Mouse (Mus musculus) macrophage (primary cell): Measurements from ENCODE around the gene Nsd2. TPM values are rescaled to one million over a fixed set of nuclear protein-coding genes. Genes with fewer than 3 reads are reported as not detected.
A peak's percentile ranks its signal among the peaks of the same experiment; 100 is the strongest.

Experiments used
- H3K27ac ChIP-seq: fragments of 350-480 bp; formaldehyde crosslinking; 2 replicates; pipeline ENCODE4 v1.9.0; 2021
- H3K36me3 ChIP-seq: fragments of 350-480 bp; formaldehyde crosslinking; 2 replicates; pipeline ENCODE4 v1.9.0; 2021; ENCODE audit errors: inconsistent target
- H3K4me3 ChIP-seq: fragments of 350-480 bp; formaldehyde crosslinking; 2 replicates; pipeline ENCODE4 v1.9.0; 2021; ENCODE audit errors: inconsistent target
- H3K79me2 ChIP-seq: fragments of 350-480 bp; formaldehyde crosslinking; 2 replicates; pipeline ENCODE4 v1.9.0; 2021; ENCODE audit errors: inconsistent target
- WGBS: methylation state at CpG from one replicate; pipeline ENCODE4 v1.1.7; 2026; ENCODE audit warnings: inconsistent platforms; ENCODE audit not compliant: missing documents; 5-methylcytosine and 5-hydroxymethylcytosine counted together
- polyA plus RNA-seq: library from polyadenylated mRNA; stranded (reverse); fragments of 250-400 nt; gene quantifications from 3 replicates; pipeline ENCODE4 v1.2.4, GENCODE M21; 2018; ENCODE audit warnings: inconsistent platforms
- total RNA-seq, 78 experiments: library from RNA; depleted of rRNA; stranded (reverse); fragments of 250-400 nt; gene quantifications; 1 replicate in 9 of 78; 2 replicates in 24 of 78; 3 replicates in 43 of 78; 4 replicates in 2 of 78; pipeline ENCODE4 v1.2.4; 2018; ENCODE audit warnings: inconsistent platforms in 56 of 78

The Nsd2 gene
- 100 to 1,000 TPM in 14 of 26 experiments, 10 to 100 TPM in 12; 23.4 to 196 (median 106) TPM for total RNA-seq (2018; cell fraction: chromatin; rRNA removed)
- total RNA-seq (2018; cell fraction: cytosol; rRNA removed): 10 to 100 TPM; 13.8 to 29.0 (median 20.4) TPM
- 100 to 1,000 TPM in 4 of 26 experiments, 10 to 100 TPM in 22; 20.0 to 263 (median 70.2) TPM for total RNA-seq (2018; cell fraction: nucleus; rRNA removed)
- polyA plus RNA-seq: 12.0 to 50.3 TPM (median 18.1 TPM) in 3 replicates

DNA sequence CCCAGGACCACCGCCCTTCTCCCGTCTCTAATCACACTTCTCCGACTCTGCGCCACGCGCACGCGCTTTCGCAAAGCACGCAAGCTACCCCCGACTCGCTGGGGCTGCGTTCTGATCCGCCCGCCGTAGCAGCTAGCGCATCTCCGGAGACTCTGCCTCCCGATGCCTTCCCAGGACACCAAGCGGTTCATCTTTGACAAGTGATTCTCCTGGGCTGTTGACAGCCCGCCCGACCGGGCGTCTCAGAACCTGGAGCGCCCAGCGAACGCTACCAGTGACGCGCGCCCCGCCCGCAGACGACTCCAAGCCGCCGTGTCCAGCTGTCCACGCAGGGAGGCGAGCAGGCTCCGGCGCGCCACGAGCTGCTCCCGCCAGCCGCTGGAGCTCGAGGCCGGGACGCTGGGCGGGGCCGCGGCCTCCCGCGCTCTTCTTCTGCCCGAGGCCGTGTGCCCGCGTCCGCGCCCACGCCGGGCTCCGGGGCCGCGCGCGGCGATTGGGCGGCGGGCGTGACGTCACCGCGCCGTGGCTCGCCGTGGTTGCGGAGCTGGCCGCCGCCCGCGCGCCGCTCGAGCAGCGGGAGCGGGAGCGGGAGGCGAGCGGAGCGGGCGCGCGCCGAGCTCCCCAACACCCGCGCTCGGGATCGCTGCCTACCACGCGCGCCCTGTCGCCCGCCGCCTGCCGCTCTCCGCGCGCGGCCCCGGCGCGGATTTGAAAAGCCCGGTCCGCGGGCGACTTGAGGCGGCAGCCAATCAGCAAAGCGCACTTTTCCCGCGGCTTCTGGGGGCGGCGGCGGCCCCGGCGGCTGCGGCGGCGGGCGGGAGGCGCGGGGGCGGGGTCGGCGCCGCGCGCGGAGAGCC is at the start of gene Nsd2:
Nsd2 (plus strand) TSS at position 850 of the 857 bp plus-strand sequence.
- Histone ChIP-seq H3K36me3 (no peaks in the 10 kb centered on the region), H3K79me2 (peaks cover 38% of the 10 kb centered on the region), H3K4me3 (peak within 1 kb of the TSS; percentile 59), H3K27ac (peak within 1 kb of the TSS; percentile 55)
- under 1% methylated on average over 80 of the region's 136 CpGs for WGBS

DNA sequence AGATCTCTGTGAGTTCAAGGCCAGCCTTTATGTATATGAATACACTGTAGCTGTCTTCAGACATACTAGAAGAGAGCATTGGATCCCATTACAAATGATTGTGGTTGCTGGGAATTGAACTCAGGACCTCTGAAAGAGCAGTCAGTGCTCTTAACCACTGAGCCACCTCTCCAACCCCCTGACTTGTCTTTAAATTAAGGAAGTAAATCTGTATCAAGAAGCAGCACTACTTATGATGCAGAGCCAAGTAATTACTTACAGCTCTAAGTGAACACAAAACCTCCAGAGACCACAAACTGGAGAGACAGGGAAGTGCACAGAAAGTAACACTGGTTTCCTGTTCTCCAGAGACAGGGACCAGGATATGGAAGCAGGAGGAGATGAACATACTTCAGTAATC is 43.3 kb upstream of the Nsd2 start:
- Histone ChIP-seq H3K79me2 (peaks cover 42% of the 10 kb centered on the region), H3K4me3 (no peak overlapping the region), H3K36me3 (peaks cover 19% of the 10 kb centered on the region), H3K27ac (no peak overlapping the region)

DNA sequence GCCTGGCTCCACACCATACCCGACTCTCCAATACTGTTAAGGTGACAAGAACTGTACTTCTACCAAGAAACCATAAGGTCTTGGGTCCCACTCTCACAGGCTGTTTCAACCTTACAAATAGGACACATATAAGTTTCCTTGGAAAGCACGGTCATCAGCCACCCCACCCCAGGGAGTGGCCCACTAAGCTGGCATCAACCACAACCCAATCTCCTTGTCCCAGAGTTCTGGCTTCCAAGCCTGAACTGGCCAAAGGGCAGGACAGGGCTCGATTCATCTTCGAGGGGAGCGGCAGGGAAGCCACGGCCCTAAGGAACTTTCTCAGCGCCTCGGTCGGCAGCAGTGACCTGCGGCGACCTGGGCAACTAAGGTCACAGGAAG is 38.6 kb upstream of the Nsd2 start:
- Histone ChIP-seq H3K36me3 (peaks cover 7% of the 10 kb centered on the region), H3K79me2 (peaks cover 36% of the 10 kb centered on the region), H3K27ac (no peak overlapping the region), H3K4me3 (peak overlapping the region; percentile 60)
- WGBS: 6% methylated on average over 10 of the region's 11 CpGs

DNA sequence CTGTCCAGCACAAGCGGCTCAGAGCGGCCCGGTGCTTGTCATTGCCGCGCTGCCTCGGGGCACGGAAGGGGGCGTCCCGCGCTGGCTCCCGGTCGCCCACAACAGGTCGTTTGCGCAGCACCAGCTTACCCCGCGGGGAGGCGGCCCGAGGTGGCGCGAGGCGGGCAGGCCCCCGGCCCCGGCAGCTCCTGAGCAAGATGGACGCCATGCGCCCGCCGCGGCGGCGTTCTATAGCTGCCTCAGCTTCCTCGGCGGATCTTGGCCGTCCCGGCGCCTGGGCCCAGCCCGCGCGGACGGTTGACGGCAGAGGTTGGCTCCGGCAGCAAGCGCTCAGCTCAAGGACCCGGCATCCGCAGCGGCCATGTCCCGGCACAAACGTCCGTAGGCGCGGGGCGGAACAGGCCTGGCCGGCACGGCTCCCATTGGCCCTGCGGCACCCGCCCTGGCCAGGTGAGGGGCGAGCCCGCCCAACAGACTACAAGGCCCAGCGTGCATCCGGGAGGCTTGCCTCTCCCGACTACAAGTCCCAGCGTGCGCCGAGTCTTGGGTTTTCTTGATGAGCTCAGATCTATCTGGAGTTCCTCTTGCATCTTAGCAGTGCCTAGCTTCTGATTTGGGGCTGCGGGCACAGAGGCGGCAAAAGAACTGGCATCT is 38.1 kb upstream of the Nsd2 start, which contains the start of gene Letm1:
Letm1 (minus strand) TSS at position 473 of the 654 bp plus-strand sequence.
- Histone ChIP-seq H3K27ac (0 out of 2 replicates have a peak within 1 kb of the TSS, but pooled peaks have one; percentile 5), H3K79me2 (peaks cover 36% of the 10 kb centered on the region), H3K36me3 (peaks cover 5% of the 10 kb centered on the region), H3K4me3 (peak within 1 kb of the TSS; percentile 60)
- under 1% methylated on average over 55 of the region's 65 CpGs for WGBS

- WGBS: 14% methylated on average over 6 of the region's 6 CpGs
- H3K36me3 ChIP-seq: no peaks in the 10 kb centered on the region; the same call in 1 of the 2 replicates
- H3K27ac ChIP-seq: 0 out of 2 replicates have a peak overlapping the region, but pooled peaks have one; percentile 5
- peaks cover 36% of the 10 kb centered on the region for H3K79me2 ChIP-seq
- H3K4me3 ChIP-seq: peak overlapping the region; percentile 27
Measured at GRCm38 (mm10) chr5:33782999-33783390, 37.5 kb upstream of the Nsd2 start.

DNA sequence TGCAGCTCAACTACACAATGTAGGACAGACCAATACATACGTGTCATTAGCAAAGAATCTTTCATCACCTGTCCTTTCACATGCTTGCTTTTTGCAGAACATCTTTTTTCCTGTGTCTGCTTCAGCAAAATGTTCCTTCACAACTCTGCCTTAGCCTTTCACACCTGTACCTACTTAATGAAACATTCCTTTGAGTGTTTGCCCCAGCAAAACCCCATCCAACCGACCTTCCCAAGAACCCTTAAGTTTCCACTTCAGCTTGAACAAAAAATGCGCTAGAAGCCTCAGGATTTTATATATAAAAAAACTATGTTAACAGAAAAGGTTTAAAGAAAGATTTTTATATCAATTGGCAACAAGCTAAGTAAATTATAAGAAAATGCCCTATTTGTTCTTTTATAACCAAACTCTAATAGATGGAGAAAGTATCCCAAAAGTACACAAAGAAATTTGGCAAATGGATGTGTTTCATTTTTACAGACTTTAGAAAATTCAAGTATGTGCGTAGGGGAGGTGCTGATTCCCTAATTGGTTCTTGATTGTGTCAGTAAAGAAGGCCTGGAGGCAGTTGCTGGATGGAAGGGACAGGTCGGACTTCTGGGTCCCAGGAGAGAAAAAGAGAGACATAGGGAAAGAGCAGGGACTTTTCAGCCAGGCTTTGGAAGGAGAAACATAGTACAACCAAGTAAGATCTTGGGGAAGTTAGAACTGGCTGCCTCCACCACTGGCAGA is 28.4 kb upstream of the Nsd2 start:
- 86% methylated on average over 5 of the region's 5 CpGs for WGBS
- H3K4me3 ChIP-seq: no peak overlapping the region
- H3K27ac ChIP-seq: no peak overlapping the region
- no peaks in the 10 kb centered on the region for H3K36me3 ChIP-seq
- H3K79me2 ChIP-seq: no peaks in the 10 kb centered on the region

GRCm38 (mm10) chr5:33803337-33803736 is 17.2 kb upstream of the Nsd2 start:
- no peaks in the 10 kb centered on the region for H3K36me3 ChIP-seq
- H3K27ac ChIP-seq: no peak overlapping the region
- H3K79me2 ChIP-seq: no peaks in the 10 kb centered on the region
- no peak overlapping the region for H3K4me3 ChIP-seq
- WGBS: 59% methylated on average over 2 of the region's 2 CpGs

DNA sequence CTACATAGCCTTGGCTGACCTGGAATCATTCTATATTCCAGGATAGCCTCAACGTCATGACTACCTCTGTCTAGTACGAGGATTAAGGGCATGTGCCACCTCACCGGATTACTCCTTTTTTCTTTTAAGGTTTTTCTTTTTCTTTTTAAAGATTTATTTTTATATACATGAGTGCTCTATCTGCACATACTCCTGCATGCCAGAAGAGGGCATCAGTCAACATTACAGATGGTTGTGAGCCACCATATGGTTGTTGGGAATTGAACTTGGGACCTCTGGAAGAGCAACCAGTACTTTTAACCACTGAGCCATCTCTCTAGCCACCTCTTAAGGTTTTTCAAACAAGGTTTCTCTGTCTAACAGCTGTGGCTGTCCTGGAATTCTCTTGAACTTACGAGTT is 9.0 kb upstream of the Nsd2 start:
- no peak overlapping the region for H3K4me3 ChIP-seq
- 93% methylated on average over 4 of the region's 4 CpGs for WGBS
- no peak overlapping the region for H3K27ac ChIP-seq
- H3K79me2 ChIP-seq: no peaks in the 10 kb centered on the region
- H3K36me3 ChIP-seq: no peaks in the 10 kb centered on the region

DNA sequence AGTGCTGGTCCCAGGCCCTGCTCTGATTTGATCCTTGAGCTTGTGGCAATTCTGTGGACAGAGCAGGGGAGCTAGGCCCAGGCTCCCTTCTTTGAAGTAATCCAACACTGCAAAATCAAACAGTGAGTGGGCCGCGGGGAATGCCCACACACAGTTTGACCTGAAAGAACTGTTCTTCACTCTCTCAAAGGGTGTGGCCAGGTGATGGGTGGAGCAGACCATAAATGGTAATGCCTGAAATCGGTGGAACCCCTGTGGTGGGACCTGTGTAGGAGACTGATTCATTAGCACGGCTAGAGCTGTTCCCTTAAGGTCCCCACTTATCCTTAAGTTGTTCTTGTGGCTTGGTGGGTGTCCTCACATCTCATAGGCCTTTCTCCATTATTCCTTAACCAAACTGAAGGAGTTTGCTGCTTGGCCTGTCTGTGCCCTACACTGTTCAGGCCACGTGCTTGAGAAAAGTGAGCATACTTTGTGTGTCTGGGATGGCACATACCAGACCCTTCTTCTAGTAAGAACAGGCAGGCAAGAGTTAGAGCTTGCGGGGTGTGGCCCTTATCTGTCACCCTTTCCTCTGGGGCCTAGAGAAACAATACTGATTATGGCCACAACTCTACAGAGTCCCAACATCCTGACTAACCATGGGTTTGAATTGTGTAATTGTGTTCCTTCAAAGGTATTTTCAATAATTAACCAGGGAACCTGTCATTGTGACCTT is 4.4 kb upstream of the Nsd2 start:
- Histone ChIP-seq H3K79me2 (no peaks in the 10 kb centered on the region), H3K4me3 (no peak overlapping the region), H3K27ac (no peak overlapping the region), H3K36me3 (no peaks in the 10 kb centered on the region)
- WGBS: 91% methylated on average over 6 of the region's 6 CpGs

DNA sequence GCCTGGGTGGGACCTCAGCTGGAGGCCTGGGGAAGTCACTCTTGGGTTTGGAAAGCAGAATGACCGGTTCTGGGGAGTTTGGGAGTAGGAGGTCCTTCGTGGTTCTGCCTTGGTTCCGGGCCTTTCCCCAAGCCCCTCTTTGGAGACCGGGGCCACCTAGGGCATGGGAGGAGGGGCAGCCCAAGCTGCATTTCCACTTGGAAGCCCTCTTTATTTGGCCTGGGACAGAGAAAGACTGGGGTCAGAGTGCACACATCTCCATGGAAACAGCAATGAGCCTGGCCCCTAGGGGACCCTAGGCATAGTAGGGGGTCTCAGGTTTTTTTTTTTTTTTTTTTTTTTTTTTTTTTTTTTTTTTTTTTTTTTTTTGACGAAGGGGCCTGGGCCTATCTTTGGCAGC is 2.4 kb upstream of the Nsd2 start:
- Histone ChIP-seq H3K27ac (no peak overlapping the region), H3K4me3 (no peak overlapping the region), H3K79me2 (peaks cover 18% of the 10 kb centered on the region), H3K36me3 (no peaks in the 10 kb centered on the region)
- 81% methylated on average over 5 of the region's 5 CpGs for WGBS

DNA sequence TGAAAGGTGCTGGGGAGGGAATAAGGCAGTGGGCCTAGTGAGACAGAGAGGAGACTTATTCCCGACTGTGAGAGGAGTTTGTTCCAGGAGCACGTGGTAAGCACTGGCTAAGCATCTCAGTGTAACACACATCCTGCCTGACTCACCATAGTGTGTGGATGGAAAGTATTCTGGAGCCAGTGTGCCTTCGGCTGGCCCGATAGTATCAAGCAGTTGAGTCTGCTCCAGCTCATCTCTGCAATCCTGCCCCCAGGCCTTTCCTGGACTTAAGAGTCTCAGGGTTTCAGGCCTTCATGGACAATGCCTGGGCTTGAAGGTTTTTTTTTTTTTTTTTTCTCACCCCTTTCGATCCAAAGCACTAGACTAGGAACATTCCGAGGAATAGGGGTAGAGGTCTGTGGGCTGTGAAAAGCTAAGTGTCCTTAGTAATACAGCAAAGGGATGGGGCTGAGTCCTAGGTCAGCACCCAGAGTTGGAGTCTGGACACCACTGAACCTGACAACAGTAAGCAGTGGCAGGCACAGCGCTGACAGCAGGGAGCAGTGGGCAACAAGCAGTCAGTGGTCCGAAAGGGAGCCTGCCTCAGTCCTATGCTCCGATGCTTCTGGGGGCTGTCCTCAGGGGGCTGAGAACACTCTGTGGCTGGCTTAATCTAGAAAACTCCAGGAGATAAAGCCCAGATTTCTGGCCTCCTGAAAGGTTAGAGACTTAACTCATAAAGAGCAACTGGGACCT is 1.2 kb upstream of the Nsd2 start:
- Histone ChIP-seq H3K4me3 (peak overlapping the region; percentile 40), H3K27ac (peak overlapping the region; percentile 51), H3K36me3 (no peaks in the 10 kb centered on the region), H3K79me2 (peaks cover 30% of the 10 kb centered on the region)
- 18% methylated on average over 9 of the region's 9 CpGs for WGBS

GRCm38 (mm10) chr5:33820733-33821621 is 452 bp downstream of the Nsd2 start:
- Histone ChIP-seq H3K79me2 (peaks cover 46% of the 10 kb centered on the region), H3K4me3 (peak overlapping the region; percentile 59), H3K36me3 (no peaks in the 10 kb centered on the region), H3K27ac (peak overlapping the region; percentile 55)
- WGBS: 0% methylated on average over 95 of the region's 121 CpGs
